Comparison of ENCODE assay signal across 24 mouse cellular contexts in genomic region chr2:134708754-134709153, GRCm38 (mm10).
DNase-seq lines count a peak whose midpoint lies in the region; ATAC-seq and TF ChIP-seq lines count a peak whose summit lies in the region.
"Had no signal": no experiment of that assay in that cellular context is flagged by ENCODE, and none has a peak within 500 bp of the region (broad histone marks: within the 10 kb centered on the region; RNA-seq: fewer than 3 reads in every experiment).

No protein-coding gene starts in this region.

- H3K4me2 ChIP-seq in kidney, embryonic 16.5 days (replicated peaks; ENCODE audit: low read depth, low read length) = no peak overlapping the region
- H3K4me2 ChIP-seq in midbrain, embryonic 11.5 days = no peak overlapping the region
- H3K4me2 ChIP-seq in midbrain, embryonic 15.5 days = no peak overlapping the region
- H3K4me2 ChIP-seq: forebrain, embryonic 13.5 days; heart, embryonic 13.5 days; hindbrain, embryonic 12.5 days; hindbrain, embryonic 15.5 days had no signal

- no peak overlapping the region for H3K9ac ChIP-seq in kidney, embryonic 16.5 days (replicated peaks; ENCODE audit: low read length)
- H3K9ac ChIP-seq in midbrain, embryonic 11.5 days (ENCODE audit: low read length) = no peak overlapping the region
- H3K9ac ChIP-seq in midbrain, embryonic 15.5 days = no peak overlapping the region
- H3K9ac ChIP-seq: forebrain, embryonic 13.5 days; heart, embryonic 13.5 days; hindbrain, embryonic 12.5 days; hindbrain, embryonic 15.5 days had no signal

- H3K4me1 ChIP-seq in kidney, adult 2 months (ENCODE audit: control insufficient read depth, insufficient read depth, low read length) = no peaks in the 10 kb centered on the region
- H3K4me1 ChIP-seq in kidney, embryonic 16.5 days (ENCODE audit: insufficient read depth, low read length) = no peaks in the 10 kb centered on the region
- no peaks in the 10 kb centered on the region for H3K4me1 ChIP-seq in midbrain, embryonic 11.5 days (ENCODE audit: control insufficient read depth, insufficient read depth, low read length)
- no peaks in the 10 kb centered on the region for H3K4me1 ChIP-seq in midbrain, embryonic 15.5 days
- H3K4me1 ChIP-seq: forebrain, embryonic 10.5 days; forebrain, embryonic 13.5 days; heart, embryonic 10.5 days; heart, embryonic 13.5 days; hindbrain, embryonic 12.5 days; hindbrain, embryonic 15.5 days had no signal

- ATAC-seq in kidney, embryonic 16.5 days (ENCODE audit: low FRiP score, low TSS enrichment) = peak; percentile 69
- no peak for ATAC-seq in midbrain, embryonic 11.5 days (ENCODE audit: low FRiP score)
- ATAC-seq in midbrain, embryonic 15.5 days (replicated peaks) = no peak
- ATAC-seq: forebrain, embryonic 13.5 days; forebrain, embryonic 16.5 days had no signal

- DNase-seq in kidney, adult 2 months = peak; percentile 31
- no peak for DNase-seq in kidney, adult 11 months
- DNase-seq in kidney, postnatal 10 days = no peak
- peak; percentile 54 for DNase-seq in midbrain, embryonic 11.5 days (ENCODE audit: low spot score, missing footprints)
- DNase-seq in brain, adult 2 months (ENCODE audit: low read depth, low spot score) = peak; percentile 12
- DNase-seq in cerebellum, adult 8-10 months = no peak
- DNase-seq: adrenal gland, adult 2 months; adrenal gland, postnatal 14 days; cerebellum, adult 11-12 months; cerebellum, adult 9-10 months; cerebellum, postnatal 14 days; gastrocnemius, postnatal 10 days; gastrocnemius, postnatal 36 days; heart, adult 2 months; heart, postnatal 14 days had no signal

- H3K4me3 ChIP-seq in kidney, adult 2 months (ENCODE audit: insufficient read depth, low read depth, low read length) = no peak overlapping the region
- no peak overlapping the region for H3K4me3 ChIP-seq in kidney, embryonic 16.5 days (ENCODE audit: low read length)
- no peak overlapping the region for H3K4me3 ChIP-seq in midbrain, embryonic 11.5 days (ENCODE audit: low read depth, low read length)
- H3K4me3 ChIP-seq in midbrain, embryonic 15.5 days = no peak overlapping the region
- H3K4me3 ChIP-seq: forebrain, embryonic 10.5 days; forebrain, embryonic 13.5 days; heart, adult 2 months; heart, embryonic 10.5 days; heart, embryonic 13.5 days; hindbrain, embryonic 12.5 days; hindbrain, embryonic 15.5 days had no signal

- TF ChIP-seq POLR2A in kidney, adult 2 months (IDR thresholded peaks at IDR 0.05; ENCODE audit: low read depth, low read length) = no peak

- H3K9me3 ChIP-seq in kidney, embryonic 16.5 days (ENCODE audit: low read length) = no peaks in the 10 kb centered on the region
- no peaks in the 10 kb centered on the region for H3K9me3 ChIP-seq in midbrain, embryonic 11.5 days (ENCODE audit: control insufficient read depth, low read length)
- H3K9me3 ChIP-seq in midbrain, embryonic 15.5 days = no peaks in the 10 kb centered on the region
- H3K9me3 ChIP-seq: forebrain, embryonic 10.5 days; forebrain, embryonic 13.5 days; heart, embryonic 10.5 days; heart, embryonic 13.5 days; hindbrain, embryonic 12.5 days; hindbrain, embryonic 15.5 days had no signal

- no peak overlapping the region for H3K27ac ChIP-seq in kidney, adult 2 months (ENCODE audit: insufficient read depth, low read depth, low read length)
- H3K27ac ChIP-seq in kidney, embryonic 16.5 days (ENCODE audit: low read length) = no peak overlapping the region
- H3K27ac ChIP-seq in midbrain, embryonic 11.5 days (ENCODE audit: low read depth, low read length) = no peak overlapping the region
- H3K27ac ChIP-seq in midbrain, embryonic 15.5 days = no peak overlapping the region
- H3K27ac ChIP-seq: forebrain, embryonic 10.5 days; forebrain, embryonic 13.5 days; heart, adult 2 months; heart, embryonic 10.5 days; heart, embryonic 13.5 days; hindbrain, embryonic 12.5 days; hindbrain, embryonic 15.5 days had no signal

- 48% methylated on average over 1 of the region's 1 CpGs for WGBS in kidney, adult 2 months
- WGBS in kidney, embryonic 16.5 days = 57% methylated on average over 1 of the region's 1 CpGs
- 71% methylated on average over 1 of the region's 1 CpGs for WGBS in midbrain, embryonic 11.5 days
- 56% methylated on average over 1 of the region's 1 CpGs for WGBS in midbrain, embryonic 15.5 days

- H3K27me3 ChIP-seq in kidney, adult 2 months (replicated peaks; ENCODE audit: control insufficient read depth, insufficient read depth, low read length) = no peaks in the 10 kb centered on the region; the same call in 1 of the 2 replicates
- no peaks in the 10 kb centered on the region for H3K27me3 ChIP-seq in kidney, embryonic 16.5 days (ENCODE audit: insufficient read depth, low read length)
- no peaks in the 10 kb centered on the region for H3K27me3 ChIP-seq in midbrain, embryonic 11.5 days (ENCODE audit: control insufficient read depth, insufficient read depth, low read length)
- no peaks in the 10 kb centered on the region for H3K27me3 ChIP-seq in midbrain, embryonic 15.5 days (replicated peaks)
- H3K27me3 ChIP-seq: forebrain, embryonic 13.5 days; heart, embryonic 13.5 days; hindbrain, embryonic 12.5 days; hindbrain, embryonic 15.5 days had no signal

- TF ChIP-seq CTCF in kidney, adult 2 months (conservative IDR thresholded peaks at IDR 0.05; ENCODE audit: insufficient read depth, insufficient read length, low read depth, low read length) = no peak

- H3K36me3 ChIP-seq in kidney, adult 2 months (ENCODE audit: control insufficient read depth, insufficient read depth, low read length) = no peaks in the 10 kb centered on the region
- no peaks in the 10 kb centered on the region for H3K36me3 ChIP-seq in kidney, embryonic 16.5 days (ENCODE audit: insufficient read depth, low read length)
- no peaks in the 10 kb centered on the region for H3K36me3 ChIP-seq in midbrain, embryonic 11.5 days (ENCODE audit: control insufficient read depth, insufficient read depth, low read length)
- no peaks in the 10 kb centered on the region for H3K36me3 ChIP-seq in midbrain, embryonic 15.5 days (replicated peaks)
- H3K36me3 ChIP-seq: forebrain, embryonic 10.5 days; heart, embryonic 10.5 days; heart, embryonic 13.5 days; hindbrain, embryonic 12.5 days; hindbrain, embryonic 15.5 days had no signal

Comparison
In these comparisons a context has a peak if more than half of its experiments do, and no peak if none do; other contexts are left out.
1. DNase-seq: peak in kidney, adult 2 months (single experiment), midbrain, embryonic 11.5 days (single experiment) and brain, adult 2 months (single experiment); none in kidney, adult 11 months (single experiment), kidney, postnatal 10 days (single experiment) and cerebellum, adult 8-10 months (single experiment).